Mouse (Mus musculus) CH12.LX (cell line): ENCODE measurements around the gene Adamts7.

Experiments used
- BHLHE40 ChIP-seq: IDR thresholded peaks from 2 replicates; pipeline ENCODE4 v1.6.1; 2011; ENCODE audit warnings: mild to moderate bottlenecking, low read depth, low read length, improper control_type of control experiment
- CHD2 ChIP-seq: IDR thresholded peaks from 2 replicates; pipeline ENCODE4 v1.6.1; 2011; ENCODE audit warnings: low read length, improper control_type of control experiment
- CTCF ChIP-seq, 2 experiments: IDR thresholded peaks in 1 of 2; conservative IDR thresholded peaks in 1 of 2; 2 replicates each; pipeline ENCODE4 v1.5.1; 2011 to 2012; ENCODE audit warnings: low read depth in 2 of 2, low read length in 2 of 2, improper control_type of control experiment in 1 of 2, inconsistent platforms in 1 of 2, mild to moderate bottlenecking in 1 of 2, moderate library complexity in 1 of 2
- JUND ChIP-seq: conservative IDR thresholded peaks from 2 replicates; pipeline ENCODE4 v1.6.1; 2011; ENCODE audit warnings: low read depth, low read length, improper control_type of control experiment
- KAT2A ChIP-seq: IDR thresholded peaks from 2 replicates; pipeline ENCODE4 v1.6.1; 2012; ENCODE audit warnings: low read length, improper control_type of control experiment, inconsistent platforms; ENCODE audit not compliant: insufficient replicate concordance
- MEF2A ChIP-seq: IDR thresholded peaks from 2 replicates; pipeline ENCODE4 v1.6.1; 2014; ENCODE audit warnings: low read depth, mild to moderate bottlenecking, inconsistent platforms, low read length, improper control_type of control experiment, borderline replicate concordance
- MXI1 ChIP-seq: IDR thresholded peaks from 2 replicates; pipeline ENCODE4 v1.6.1; 2011; ENCODE audit warnings: mild to moderate bottlenecking, low read depth, low read length, improper control_type of control experiment
- NELFE ChIP-seq: IDR thresholded peaks from 2 replicates; pipeline ENCODE4 v1.6.1; 2011; ENCODE audit warnings: low read depth, low read length, improper control_type of control experiment
- POLR2A ChIP-seq: IDR thresholded peaks from 2 replicates; pipeline ENCODE4 v1.6.1; 2011; ENCODE audit warnings: low read depth, mild to moderate bottlenecking, improper control_type of control experiment, low read length
- POLR2AphosphoS2 ChIP-seq: IDR thresholded peaks from 2 replicates; pipeline ENCODE4 v1.6.1; 2011; ENCODE audit warnings: low read depth, low read length, improper control_type of control experiment

GRCm38 (mm10) chr9:90199611-90200010 lies 36.7 kb downstream of the Adamts7 start:
- TF ChIP-seq BHLHE40 = no peak
- TF ChIP-seq CTCF (conservative IDR thresholded peaks at IDR 0.05 in 1 of 2, IDR thresholded peaks at IDR 0.05 in 1 of 2; ENCODE audit: low read depth in 2 of 2, low read length in 2 of 2) = no peak
- TF ChIP-seq POLR2AphosphoS2 = no peak
- TF ChIP-seq MEF2A = no peak
- no peak for TF ChIP-seq JUND
- TF ChIP-seq KAT2A = no peak
- TF ChIP-seq MXI1 = no peak
- no peak for TF ChIP-seq POLR2A
- TF ChIP-seq NELFE = no peak
- TF ChIP-seq CHD2 = no peak
